Mouse (Mus musculus) layer of hippocampus, adult 2 months (tissue): Measurements from ENCODE around the gene Actr1b. TPM values are rescaled to one million over a fixed set of nuclear protein-coding genes. Genes with fewer than 3 reads are reported as not detected.

Experiments
- DNase-seq, 2 experiments: peaks; one replicate each; pipeline ENCODE4 v3.0.0; 2022; ENCODE audit warnings: low spot score in 2 of 2
- H3K27ac ChIP-seq: fragments of 200-600 bp; 2 replicates; pipeline ENCODE4 v1.8.1; 2022
- H3K4me3 ChIP-seq: fragments of 200-600 bp; 2 replicates; pipeline ENCODE4 v1.8.1; 2022; ENCODE audit warnings: mild to moderate bottlenecking
- CTCF ChIP-seq: fragments of 200-600 bp; conservative IDR thresholded peaks from 2 replicates; pipeline ENCODE4 v1.8.1; 2022; ENCODE audit warnings: antibody characterized with exemption, mild to moderate bottlenecking, moderate library complexity
- long read RNA-seq, 2 experiments: library from polyadenylated mRNA; stranded (forward); transcript quantifications; one replicate each; pipeline ENCODE4 v2.0.0; 2021; ENCODE audit warnings: borderline mapping rate in 2 of 2
- total RNA-seq, 2 experiments: library from RNA; stranded (reverse); gene quantifications; 2 replicates each; pipeline ENCODE4 v1.2.3; 2021

The Actr1b gene
- total RNA-seq: 100 to 1,000 TPM; 248 to 282 TPM
- long read RNA-seq, experiment 1, transcript Actr1b-201 (11 exons, 3,248 nt): major isoform, 173 of 382 reads
- long read RNA-seq, experiment 1, partial matches to known transcripts: 185 of 382 reads
- long read RNA-seq, experiment 1, other reads (novel, unspliced or antisense): 24 of 382 reads
- long read RNA-seq, experiment 2, transcript Actr1b-201 (11 exons, 3,248 nt): major isoform, 284 of 524 reads
- long read RNA-seq, experiment 2, partial matches to known transcripts: 216 of 524 reads
- long read RNA-seq, experiment 2, other reads (novel, unspliced or antisense): 24 of 524 reads

DNA sequence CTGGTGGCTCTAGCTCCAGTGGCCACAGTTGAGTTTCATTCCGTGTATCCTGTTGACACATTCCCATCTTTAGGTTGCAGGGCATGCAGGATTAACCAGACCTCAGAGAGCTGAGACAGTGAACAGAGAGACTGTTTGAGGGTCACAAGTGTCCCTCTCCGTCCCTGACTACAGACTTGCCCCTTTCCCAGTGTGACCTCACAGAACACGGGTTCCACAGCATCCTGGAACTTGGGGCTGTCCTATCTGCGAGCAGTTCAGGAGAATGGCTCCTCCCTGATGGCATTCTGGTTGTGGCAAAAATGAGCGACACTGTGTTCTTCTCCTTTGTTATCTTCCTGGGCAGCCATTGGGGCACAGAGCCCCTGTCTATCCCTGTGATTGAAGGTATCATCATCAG lies at the start of gene Actr1b:
TSS of gene Actr1b (minus strand) at position 112 of the 400 bp plus-strand sequence.
- no peak for TF ChIP-seq CTCF
- no peak for DNase-seq
- H3K27ac ChIP-seq: no peak within 1 kb of the TSS
- H3K4me3 ChIP-seq: no peak within 1 kb of the TSS

DNA sequence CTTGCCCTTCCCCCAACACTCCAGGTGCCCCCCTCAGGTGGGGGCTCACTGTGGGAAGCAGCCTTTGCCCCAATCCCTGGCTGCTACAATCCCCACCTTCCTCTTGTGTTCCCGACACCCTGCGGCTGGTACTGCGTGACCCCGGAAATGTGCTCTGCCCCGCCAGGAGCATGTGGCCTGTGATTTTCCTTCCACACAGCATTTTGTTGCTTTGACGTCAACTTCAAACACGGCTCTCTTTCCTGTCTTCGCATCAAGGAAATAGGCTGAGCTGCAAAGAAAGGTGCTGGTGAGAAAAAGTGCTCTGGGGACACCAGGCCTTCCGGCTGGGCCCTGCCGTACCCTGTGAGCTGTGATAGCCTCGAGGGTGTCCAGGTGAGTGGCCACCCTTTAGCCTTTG lies 47.3 kb upstream of the Actr1b start, which contains the start of gene Zap70:
TSS of gene Zap70 (plus strand) at position 231 of the 400 bp plus-strand sequence.
- H3K27ac ChIP-seq: no peak within 1 kb of the TSS
- no peak within 1 kb of the TSS for H3K4me3 ChIP-seq
- no peak for TF ChIP-seq CTCF
- DNase-seq: no peak

DNA sequence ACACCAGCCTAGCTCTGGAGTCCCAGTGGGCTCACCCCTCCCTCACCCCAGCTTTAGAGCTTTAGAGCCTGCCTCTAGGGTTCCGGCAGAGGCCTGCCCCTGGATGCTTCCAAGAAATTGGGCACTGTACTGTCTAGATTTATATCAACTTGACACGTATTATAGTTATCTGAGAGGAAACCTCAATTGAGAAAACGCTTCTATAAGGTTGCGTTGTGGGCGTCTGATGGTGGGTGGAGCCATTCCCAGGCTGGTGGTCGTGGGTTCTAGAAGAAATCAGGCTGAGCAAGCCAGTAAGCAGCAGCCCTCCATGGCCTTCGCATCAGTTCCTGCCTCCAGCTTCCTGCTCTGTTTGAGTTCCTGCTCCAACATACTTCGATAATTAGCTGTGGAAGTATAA lies 46.8 kb upstream of the Actr1b start:
- DNase-seq: no peak
- no peak for TF ChIP-seq CTCF
- Histone ChIP-seq H3K27ac (no peak overlapping the region), H3K4me3 (no peak overlapping the region)

DNA sequence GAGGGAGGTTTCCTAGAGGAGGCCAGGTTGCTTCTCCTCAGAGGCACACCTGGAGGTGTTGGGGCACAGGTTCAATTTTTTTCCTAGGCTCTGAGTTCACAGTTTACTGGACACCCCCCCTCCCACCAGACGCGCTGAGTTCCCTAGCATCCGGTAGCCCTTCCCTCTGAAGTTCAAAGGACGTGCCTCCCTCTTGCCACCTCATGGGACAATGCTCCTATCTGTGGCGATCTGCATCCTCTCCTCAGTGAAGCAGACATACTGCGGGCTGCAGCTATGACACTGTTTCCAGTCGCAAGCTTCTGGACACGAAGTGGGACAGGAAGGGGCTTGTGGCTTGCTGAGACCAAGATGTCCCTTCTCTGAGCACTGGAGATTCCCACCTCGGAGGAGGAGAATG lies 46.2 kb upstream of the Actr1b start:
- no peak for DNase-seq
- TF ChIP-seq CTCF: no peak
- H3K4me3 ChIP-seq: no peak overlapping the region
- H3K27ac ChIP-seq: no peak overlapping the region

DNA sequence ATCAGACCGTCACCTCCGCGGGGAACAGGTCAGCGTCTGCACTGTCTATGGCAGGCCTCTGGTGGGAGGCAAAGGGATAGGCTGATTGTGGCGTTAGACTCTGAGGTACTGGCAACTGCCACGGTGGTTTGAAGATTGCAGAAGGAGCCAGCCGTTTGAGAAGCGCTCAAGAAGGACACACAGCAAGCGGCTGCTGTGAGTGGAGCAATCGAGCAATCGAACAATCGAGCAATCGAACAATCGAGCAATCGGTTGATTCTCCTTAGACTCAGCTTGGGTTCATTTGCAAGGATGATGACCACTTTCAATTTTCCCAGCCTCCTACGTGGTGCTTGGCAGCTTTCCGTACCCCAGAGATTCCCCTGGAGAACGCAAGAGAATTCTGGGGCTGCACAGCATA lies 44.9 kb upstream of the Actr1b start:
- TF ChIP-seq CTCF: no peak
- Histone ChIP-seq H3K27ac (no peak overlapping the region), H3K4me3 (no peak overlapping the region)
- no peak for DNase-seq

DNA sequence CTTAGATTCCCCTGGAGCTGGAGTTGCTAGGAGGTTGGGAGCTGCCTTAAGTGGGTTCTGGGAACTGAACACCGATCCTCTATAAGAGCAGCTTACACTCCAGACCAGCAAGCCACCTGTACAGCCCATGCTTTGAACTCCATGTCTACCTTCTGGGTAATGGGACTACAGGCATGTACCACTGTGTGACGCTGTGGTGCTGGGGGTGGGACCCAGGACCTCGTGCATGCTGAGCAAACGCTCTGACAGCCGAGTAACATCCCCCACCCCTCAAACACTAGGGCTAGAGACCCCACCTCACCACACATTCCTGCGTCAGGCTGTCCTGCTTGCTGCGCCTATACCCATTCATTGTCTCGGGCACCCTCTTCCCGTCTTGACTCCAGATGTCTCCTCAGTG lies 44.3 kb upstream of the Actr1b start:
- Histone ChIP-seq H3K27ac (no peak overlapping the region), H3K4me3 (no peak overlapping the region)
- no peak for DNase-seq
- no peak for TF ChIP-seq CTCF

DNA sequence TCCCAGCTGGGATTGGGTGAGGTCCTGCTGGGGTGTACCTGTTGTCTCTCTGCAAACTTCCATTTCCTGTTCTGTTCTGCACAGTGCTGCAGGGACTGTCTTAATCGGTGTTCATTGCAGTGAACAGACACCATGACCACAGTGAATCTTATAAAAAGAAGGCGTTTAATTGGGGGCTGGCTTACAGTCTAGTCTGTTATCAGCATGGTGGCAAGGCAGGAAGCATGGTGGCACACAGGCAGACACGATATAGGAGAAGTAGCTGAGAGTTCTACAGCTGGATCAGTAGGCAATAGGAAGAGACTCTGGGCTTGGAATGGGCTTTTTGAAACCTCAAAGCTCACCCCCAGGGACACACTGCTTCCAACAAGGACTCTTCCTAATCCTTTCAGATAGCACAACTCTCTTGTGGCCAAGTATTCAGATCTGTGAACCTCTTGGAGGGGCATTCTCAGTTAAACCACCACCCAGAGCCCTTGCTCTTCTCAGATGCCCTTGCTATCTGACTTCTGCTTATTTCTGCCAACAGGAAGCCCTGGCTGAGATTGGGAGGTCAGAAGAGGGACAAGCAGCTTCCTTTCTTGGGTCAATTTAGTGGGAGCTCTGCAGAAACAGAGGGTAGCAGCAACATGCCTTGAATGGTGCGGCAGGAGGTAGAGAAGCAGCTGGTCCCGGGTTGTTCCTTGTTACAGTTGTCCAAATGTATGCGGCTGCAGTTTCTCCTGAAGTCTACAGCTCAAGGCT lies 39.9 kb upstream of the Actr1b start:
- DNase-seq: no peak
- no peak for TF ChIP-seq CTCF
- Histone ChIP-seq H3K4me3 (no peak overlapping the region), H3K27ac (no peak overlapping the region)

DNA sequence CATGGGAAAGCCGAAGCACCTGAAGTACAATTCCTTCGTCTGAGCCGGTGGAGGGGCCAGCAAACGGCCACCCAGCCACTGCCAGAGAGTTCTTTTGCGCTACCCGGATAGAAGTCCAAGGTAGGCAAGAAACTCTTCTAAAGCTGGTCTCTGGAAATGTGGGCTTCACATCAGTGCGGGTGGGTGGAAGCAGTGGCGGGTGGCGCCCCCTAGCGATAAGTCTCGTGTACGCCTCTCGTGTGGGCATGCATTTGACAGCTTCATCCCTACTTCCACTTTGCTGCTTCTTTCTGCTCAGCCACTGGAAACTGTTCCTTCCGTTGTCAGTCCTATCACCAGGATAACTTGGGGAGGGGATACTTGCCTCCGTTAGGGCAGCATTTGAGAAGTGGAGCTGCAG lies 32.2 kb upstream of the Actr1b start:
- no peak overlapping the region for H3K4me3 ChIP-seq
- no peak overlapping the region for H3K27ac ChIP-seq
- peak; percentile 69 for TF ChIP-seq CTCF
- DNase-seq: no peak

DNA sequence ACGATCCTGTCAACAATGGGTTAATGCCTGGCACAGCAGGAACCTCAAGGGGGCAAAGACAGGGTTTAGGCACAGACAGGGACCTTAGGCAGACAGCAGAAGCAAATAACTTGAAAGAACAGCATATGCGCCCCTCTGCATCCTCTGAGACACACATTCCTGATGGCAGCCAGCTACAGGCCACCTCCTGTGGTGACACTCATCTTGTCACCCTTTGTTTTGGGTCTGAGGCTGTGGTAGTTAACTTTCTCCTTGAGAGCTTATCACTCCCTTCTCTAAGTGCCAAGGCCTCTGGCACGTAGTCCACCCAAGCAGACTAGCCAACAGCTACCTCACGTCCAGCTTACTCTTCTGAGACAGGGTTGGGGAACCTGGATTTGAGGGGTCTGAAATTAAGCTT lies 31.4 kb upstream of the Actr1b start:
- Histone ChIP-seq H3K27ac (no peak overlapping the region), H3K4me3 (no peak overlapping the region)
- DNase-seq: no peak
- no peak for TF ChIP-seq CTCF

DNA sequence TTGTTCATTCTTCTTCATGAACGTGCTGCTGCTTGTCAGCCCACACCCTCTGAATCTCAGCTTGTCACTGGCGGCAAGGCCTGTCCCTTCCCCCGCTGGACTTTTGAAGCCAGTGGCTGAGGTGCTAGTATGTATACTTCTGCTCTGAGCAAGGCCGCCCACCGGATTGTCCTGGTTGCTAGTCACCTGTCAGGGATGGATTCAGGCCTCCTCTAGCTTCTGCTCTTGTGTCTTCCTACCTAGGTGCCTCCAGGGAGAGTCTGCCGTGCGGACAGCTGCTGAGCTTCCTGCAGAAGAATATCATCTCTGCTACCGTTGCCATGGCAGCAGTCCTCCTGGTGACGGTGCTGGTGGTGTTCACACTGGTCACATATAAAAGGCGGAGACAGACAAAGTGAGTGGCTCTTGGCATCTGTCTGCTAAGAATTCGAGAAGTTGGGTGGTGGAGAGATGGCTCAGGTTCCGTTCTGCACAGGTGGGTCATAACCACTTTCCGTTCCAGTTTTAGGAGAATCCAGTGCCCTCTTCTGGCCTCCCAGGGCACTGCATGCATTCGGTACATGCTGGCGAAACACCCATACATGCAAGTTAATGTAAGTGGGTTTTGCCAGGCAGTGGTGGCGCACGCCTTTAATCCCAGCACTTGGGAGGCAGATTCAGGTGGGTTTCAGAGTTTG lies 30.2 kb upstream of the Actr1b start:
- Histone ChIP-seq H3K4me3 (peak overlapping the region; percentile 43), H3K27ac (peak overlapping the region; percentile 79)
- peak; percentile 90 for TF ChIP-seq CTCF
- DNase-seq: peak; percentile 60 to 72

DNA sequence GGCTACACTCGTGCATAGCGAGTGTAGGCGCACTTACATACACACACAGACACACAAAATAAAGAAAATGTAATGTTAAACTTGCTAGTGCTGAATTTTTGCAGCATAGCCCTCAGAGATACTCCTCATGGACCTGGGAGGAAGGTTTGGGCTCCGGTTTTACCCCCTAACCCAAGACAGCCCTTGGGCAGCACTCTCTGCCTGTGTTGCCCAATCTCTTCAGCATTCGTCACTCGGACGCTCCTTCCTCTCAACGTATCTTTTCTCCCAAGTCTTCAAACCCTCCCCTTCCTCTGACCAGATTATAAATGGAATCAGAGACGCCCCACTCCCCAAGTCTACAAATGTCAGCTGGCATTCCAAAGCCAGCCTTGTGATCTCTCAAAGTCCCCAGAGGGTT lies 28.8 kb upstream of the Actr1b start:
- no peak overlapping the region for H3K4me3 ChIP-seq
- TF ChIP-seq CTCF: no peak
- DNase-seq: no peak
- H3K27ac ChIP-seq: no peak overlapping the region

DNA sequence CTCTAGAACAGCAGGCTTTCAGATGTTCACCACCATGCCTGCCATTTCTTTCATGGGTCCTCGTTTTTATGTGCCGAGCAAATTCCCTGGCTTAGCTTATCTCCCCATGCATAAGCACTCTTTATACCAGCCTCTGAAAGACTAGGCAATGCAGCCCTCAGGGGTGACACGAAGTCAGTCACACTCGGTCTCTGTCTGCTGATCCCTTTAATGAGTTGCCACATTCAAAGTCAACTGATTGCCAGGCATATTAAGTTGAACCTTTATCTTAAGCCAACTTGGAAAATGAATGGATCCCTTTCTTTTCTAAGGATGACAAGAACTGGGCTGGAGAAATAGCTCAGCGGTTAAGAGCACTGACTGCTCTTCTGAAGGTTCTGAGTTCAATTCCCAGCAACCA lies 25.0 kb upstream of the Actr1b start:
- DNase-seq: no peak
- no peak for TF ChIP-seq CTCF
- Histone ChIP-seq H3K27ac (no peak overlapping the region), H3K4me3 (no peak overlapping the region)

DNA sequence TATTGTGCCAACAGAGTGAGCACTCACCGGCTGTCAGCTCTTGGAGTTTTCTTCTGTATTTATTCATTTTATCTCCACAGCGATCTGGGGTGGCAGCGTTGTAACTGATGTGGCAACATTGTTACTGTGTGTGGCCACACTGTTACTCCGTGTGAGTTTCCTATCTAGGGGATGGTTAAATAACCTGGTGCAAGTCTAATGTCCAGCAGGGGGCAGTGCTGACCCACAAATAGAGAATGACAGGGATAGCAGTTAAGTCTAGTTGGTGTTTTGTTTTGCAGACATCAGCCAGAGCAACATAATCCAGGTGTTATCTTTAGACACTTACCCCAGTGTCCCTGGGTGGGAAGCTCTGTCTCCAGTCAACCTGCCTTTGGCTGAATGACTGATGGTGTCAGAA lies 23.1 kb upstream of the Actr1b start:
- Histone ChIP-seq H3K27ac (no peak overlapping the region), H3K4me3 (no peak overlapping the region)
- DNase-seq: peak; percentile 80 to 85
- TF ChIP-seq CTCF: peak; percentile 91
